Mouse (Mus musculus) myocyte (in vitro differentiated cells): ENCODE results near the gene Nr4a3.

Experiments
- E2F4 ChIP-seq: IDR thresholded peaks from one replicate; pipeline ENCODE4 v1.6.1; 2011; ENCODE audit warnings: mild to moderate bottlenecking, control low read depth, moderate library complexity; ENCODE audit not compliant: insufficient read depth
- MYOD1 ChIP-seq, 3 experiments: IDR thresholded peaks; one replicate each; pipeline ENCODE4 v1.6.1; 2011; ENCODE audit warnings: control low read depth in 2 of 3, low read depth in 2 of 3, mild to moderate bottlenecking in 2 of 3, moderate library complexity in 1 of 3; ENCODE audit not compliant: insufficient read length in 2 of 3, control insufficient read depth in 1 of 3
- POLR2A ChIP-seq: IDR thresholded peaks from one replicate; pipeline ENCODE4 v1.6.1; 2011; ENCODE audit warnings: low read depth, mild to moderate bottlenecking, control low read depth, moderate library complexity; ENCODE audit not compliant: insufficient read length
- POLR2AphosphoS2 ChIP-seq: IDR thresholded peaks from one replicate; pipeline ENCODE4 v1.6.1; 2011; ENCODE audit warnings: low read depth, control low read depth; ENCODE audit not compliant: insufficient read length
- USF1 ChIP-seq: IDR thresholded peaks from one replicate; pipeline ENCODE4 v1.6.1; 2011; ENCODE audit warnings: low read depth, mild to moderate bottlenecking, control low read depth, moderate library complexity

GRCm38 (mm10) chr4:48105387-48105786 is 60.4 kb downstream of the Nr4a3 start:
- TF ChIP-seq POLR2A (no peak), E2F4 (no peak), POLR2AphosphoS2 (no peak), USF1 (no peak), MYOD1 (IDR thresholded peaks at IDR 0.05; ENCODE audit: control insufficient read depth in 1 of 3, insufficient read length in 2 of 3, low read depth in 2 of 3) (no peak)
